Mouse (Mus musculus) bone marrow, adult 2 months (tissue): Measurements from ENCODE around the gene Psap.

ENCODE experiments used
- CTCF ChIP-seq: fragments of 200-500 bp; IDR thresholded peaks from 2 replicates; pipeline ENCODE4 v1.5.1; 2011; ENCODE audit warnings: low read length, control low read depth; ENCODE audit not compliant: control insufficient read depth, insufficient read depth
- POLR2A ChIP-seq: fragments of 200-500 bp; IDR thresholded peaks from 2 replicates; pipeline ENCODE4 v1.6.1; 2011; ENCODE audit warnings: low read depth, mild to moderate bottlenecking, control low read depth, low read length, borderline replicate concordance; ENCODE audit not compliant: control insufficient read depth

DNA sequence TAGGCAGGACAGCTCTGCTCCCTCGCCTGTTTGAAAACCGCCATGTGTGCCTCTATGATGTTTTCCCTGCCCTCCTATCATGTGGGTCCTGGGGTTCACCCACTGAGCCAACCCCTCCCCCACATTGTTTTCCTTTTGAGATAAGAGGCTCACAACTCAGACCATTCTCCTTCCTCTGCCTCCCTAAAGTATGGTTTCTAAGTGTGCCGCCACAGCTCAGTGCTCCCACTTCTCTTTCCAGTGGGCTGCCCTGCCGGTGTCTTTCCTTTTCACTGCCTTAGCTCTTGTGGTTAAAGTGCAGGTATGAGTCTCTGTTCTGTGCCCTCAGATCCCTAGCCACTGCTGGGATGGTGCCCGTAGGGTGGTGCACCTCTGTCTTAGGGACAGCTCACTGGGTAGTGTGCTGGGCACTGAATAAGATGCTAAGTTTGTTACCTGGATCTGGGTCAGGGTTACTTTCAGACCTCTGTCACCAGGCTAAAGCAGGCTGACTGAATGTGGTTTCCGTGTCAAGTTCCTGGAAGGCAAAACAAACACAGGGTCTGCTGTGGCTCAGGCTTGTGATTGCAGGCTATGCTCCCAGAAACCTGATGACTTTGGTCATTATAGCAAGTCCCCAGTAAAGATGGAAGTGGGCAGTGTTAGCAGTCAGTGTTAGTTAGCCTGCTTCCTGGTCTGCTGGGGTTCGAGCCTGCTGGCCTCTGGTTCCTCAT, 12.8 kb downstream of the Psap start:
- TF ChIP-seq POLR2A, result no peak
- no peak for TF ChIP-seq CTCF
